Mouse (Mus musculus) CH12.LX (cell line): ENCODE data around the gene Dgkq. TPM values are rescaled to one million over a fixed set of nuclear protein-coding genes. Genes with fewer than 3 reads are reported as not detected.

ENCODE experiments used
- DNase-seq: peaks from one replicate; pipeline ENCODE4 v3.0.0-alpha.2; 2013; ENCODE audit errors: extremely low read depth
- H3K27ac ChIP-seq: 2 replicates; pipeline ENCODE4 v1.5.1; 2012; ENCODE audit warnings: low read depth, mild to moderate bottlenecking, control low read depth, moderate library complexity; ENCODE audit not compliant: insufficient read depth
- H3K27me3 ChIP-seq: replicated peaks from 2 replicates; pipeline ENCODE3; 2012; ENCODE audit warnings: inconsistent platforms
- H3K36me3 ChIP-seq, 2 experiments: replicated peaks in 1 of 2; 2 replicates each; pipeline versions ENCODE3 to v1.6.1; 2012; ENCODE audit warnings: inconsistent platforms in 1 of 2, low read length in 1 of 2, mild to moderate bottlenecking in 1 of 2, mixed read lengths in 1 of 2, moderate library complexity in 1 of 2; ENCODE audit not compliant: control insufficient read depth in 1 of 2, insufficient read depth in 1 of 2
- H3K4me1 ChIP-seq, 2 experiments: 2 replicates each; pipeline ENCODE4 v1.6.1; 2012; ENCODE audit warnings: inconsistent platforms in 1 of 2, moderate library complexity in 1 of 2; ENCODE audit not compliant: insufficient read depth in 2 of 2, control insufficient read depth in 1 of 2
- H3K4me2 ChIP-seq: 2 replicates; pipeline ENCODE4 v1.6.1; 2012; ENCODE audit warnings: low read depth, mild to moderate bottlenecking, control low read depth; ENCODE audit not compliant: poor library complexity, insufficient read depth, severe bottlenecking
- H3K4me3 ChIP-seq, 3 experiments: fragments of 150-350 bp in 1 of 3; sonication (generic) in 1 of 3; replicated peaks in 1 of 3; 2 replicates each; pipeline versions ENCODE3 to v1.5.1; 2011 to 2012; ENCODE audit warnings: low read depth in 2 of 3, low read length in 2 of 3, mild to moderate bottlenecking in 2 of 3, moderate library complexity in 2 of 3, control low read depth in 1 of 3, improper control_type of control experiment in 1 of 3, inconsistent platforms in 1 of 3, mixed read lengths in 1 of 3; ENCODE audit not compliant: poor library complexity in 1 of 3
- H3K79me2 ChIP-seq: replicated peaks from 2 replicates; pipeline ENCODE4 v1.6.1; 2012; ENCODE audit warnings: mild to moderate bottlenecking, moderate library complexity; ENCODE audit not compliant: control insufficient read depth, poor library complexity, insufficient read depth, severe bottlenecking; ENCODE audit errors: extremely low read depth
- H3K9ac ChIP-seq: 2 replicates; pipeline ENCODE4 v1.6.1; 2012; ENCODE audit warnings: low read depth, mild to moderate bottlenecking, control low read depth, moderate library complexity; ENCODE audit not compliant: insufficient read depth
- H3K9me3 ChIP-seq: replicated peaks from 2 replicates; pipeline ENCODE3; 2012; ENCODE audit warnings: low read length, inconsistent platforms, mixed read lengths
- CHD1 ChIP-seq: IDR thresholded peaks from 2 replicates; pipeline ENCODE4 v1.6.1; 2012; ENCODE audit warnings: low read depth, low read length, improper control_type of control experiment, inconsistent platforms
- CHD2 ChIP-seq: IDR thresholded peaks from 2 replicates; pipeline ENCODE4 v1.6.1; 2011; ENCODE audit warnings: low read length, improper control_type of control experiment
- E2F4 ChIP-seq: IDR thresholded peaks from 2 replicates; pipeline ENCODE4 v1.6.1; 2011; ENCODE audit warnings: low read depth, low read length, improper control_type of control experiment; ENCODE audit not compliant: insufficient replicate concordance
- ELF1 ChIP-seq: IDR thresholded peaks from 2 replicates; pipeline ENCODE4 v1.6.1; 2014; ENCODE audit warnings: low read depth, mild to moderate bottlenecking, inconsistent platforms, low read length, improper control_type of control experiment
- EP300 ChIP-seq: IDR thresholded peaks from 2 replicates; pipeline ENCODE4 v1.6.1; 2011; ENCODE audit warnings: low read length, improper control_type of control experiment
- JUN ChIP-seq: IDR thresholded peaks from 2 replicates; pipeline ENCODE4 v1.6.1; 2011; ENCODE audit warnings: low read depth, mild to moderate bottlenecking, low read length, improper control_type of control experiment, moderate library complexity; ENCODE audit not compliant: insufficient read depth
- KAT2A ChIP-seq: IDR thresholded peaks from 2 replicates; pipeline ENCODE4 v1.6.1; 2012; ENCODE audit warnings: low read length, improper control_type of control experiment, inconsistent platforms; ENCODE audit not compliant: insufficient replicate concordance
- MAFK ChIP-seq: IDR thresholded peaks from 2 replicates; pipeline ENCODE4 v1.6.1; 2011; ENCODE audit warnings: low read length, improper control_type of control experiment; ENCODE audit not compliant: insufficient replicate concordance
- MAX ChIP-seq: IDR thresholded peaks from 2 replicates; pipeline ENCODE4 v1.6.1; 2011; ENCODE audit warnings: low read length, improper control_type of control experiment
- MEF2A ChIP-seq: IDR thresholded peaks from 2 replicates; pipeline ENCODE4 v1.6.1; 2014; ENCODE audit warnings: low read depth, mild to moderate bottlenecking, inconsistent platforms, low read length, improper control_type of control experiment, borderline replicate concordance
- MXI1 ChIP-seq: IDR thresholded peaks from 2 replicates; pipeline ENCODE4 v1.6.1; 2011; ENCODE audit warnings: mild to moderate bottlenecking, low read depth, low read length, improper control_type of control experiment
- MYC ChIP-seq: IDR thresholded peaks from 2 replicates; pipeline ENCODE4 v1.6.1; 2011; ENCODE audit warnings: low read depth, mild to moderate bottlenecking, improper control_type of control experiment, low read length
- NELFE ChIP-seq: IDR thresholded peaks from 2 replicates; pipeline ENCODE4 v1.6.1; 2011; ENCODE audit warnings: low read depth, low read length, improper control_type of control experiment
- NRF1 ChIP-seq: IDR thresholded peaks from 2 replicates; pipeline ENCODE4 v1.6.1; 2014; ENCODE audit warnings: low read depth, mild to moderate bottlenecking, inconsistent platforms, low read length, improper control_type of control experiment, moderate library complexity
- PAX5 ChIP-seq: IDR thresholded peaks from 2 replicates; pipeline ENCODE4 v1.6.1; 2012; ENCODE audit warnings: low read length, inconsistent platforms, mixed read lengths
- POLR2AphosphoS2 ChIP-seq: IDR thresholded peaks from 2 replicates; pipeline ENCODE4 v1.6.1; 2011; ENCODE audit warnings: low read depth, low read length, improper control_type of control experiment
- RAD21 ChIP-seq: IDR thresholded peaks from 2 replicates; pipeline ENCODE4 v1.6.1; 2011; ENCODE audit warnings: low read depth, mild to moderate bottlenecking, low read length, improper control_type of control experiment, moderate library complexity
- RCOR1 ChIP-seq: conservative IDR thresholded peaks from 2 replicates; pipeline ENCODE4 v1.6.1; 2012; ENCODE audit warnings: low read depth, mild to moderate bottlenecking, inconsistent platforms, low read length, improper control_type of control experiment
- SIN3A ChIP-seq: IDR thresholded peaks from 2 replicates; pipeline ENCODE4 v1.6.1; 2012; ENCODE audit warnings: low read length, improper control_type of control experiment, inconsistent platforms
- SMC3 ChIP-seq: IDR thresholded peaks from 2 replicates; pipeline ENCODE4 v1.6.1; 2011; ENCODE audit warnings: low read depth, low read length, improper control_type of control experiment
- TBP ChIP-seq: conservative IDR thresholded peaks from 2 replicates; pipeline ENCODE4 v1.6.1; 2011; ENCODE audit warnings: low read depth, low read length, improper control_type of control experiment
- TCF12 ChIP-seq: IDR thresholded peaks from 2 replicates; pipeline ENCODE4 v1.6.1; 2014; ENCODE audit warnings: low read depth, mild to moderate bottlenecking, inconsistent platforms, low read length, improper control_type of control experiment
- UBTF ChIP-seq: IDR thresholded peaks from 2 replicates; pipeline ENCODE4 v1.6.1; 2012; ENCODE audit warnings: low read depth, mild to moderate bottlenecking, inconsistent platforms, low read length, improper control_type of control experiment, moderate library complexity
- USF1 ChIP-seq: IDR thresholded peaks from 2 replicates; pipeline ENCODE4 v1.6.1; 2014; ENCODE audit warnings: low read depth, mild to moderate bottlenecking, inconsistent platforms, low read length, improper control_type of control experiment
- USF2 ChIP-seq: conservative IDR thresholded peaks from 2 replicates; pipeline ENCODE4 v1.6.1; 2011; ENCODE audit warnings: low read depth, low read length, improper control_type of control experiment
- ZC3H11A ChIP-seq: IDR thresholded peaks from 2 replicates; pipeline ENCODE4 v1.6.1; 2012; ENCODE audit warnings: low read depth, mild to moderate bottlenecking, inconsistent platforms, low read length, improper control_type of control experiment
- ZNF384 ChIP-seq: IDR thresholded peaks from 2 replicates; pipeline ENCODE4 v1.6.1; 2012; ENCODE audit warnings: low read depth, low read length, improper control_type of control experiment, inconsistent platforms
- dilution Hi-C: fragments of 300-500 bp; cut with MboI; formaldehyde crosslinking; loops from 2 replicates; pipeline ENCODE4 v1.14.3; 2020; ENCODE audit warnings: low sequenced_read_pairs; ENCODE audit not compliant: extremely low pct_unique_long_range_greater_than_20kb, extremely low pct_ligation_motif_present
- in situ Hi-C: fragments of 300-500 bp; cut with MboI; formaldehyde crosslinking; loops from 3 replicates; pipeline ENCODE4 v1.14.3; 2019; ENCODE audit warnings: low sequenced_read_pairs, low pct_ligation_motif_present, low pct_unique_long_range_greater_than_20kb, mixed read lengths
- polyA plus RNA-seq: library from polyadenylated mRNA; unstranded; fragments of >175 nt; gene quantifications from 2 replicates; pipeline ENCODE4 v1.2.1, GENCODE M21; 2012; ENCODE audit warnings: low read depth; ENCODE audit not compliant: insufficient read length
- total RNA-seq, 2 experiments: library from RNA; depleted of rRNA; stranded (reverse); fragments of 300-350 nt in 1 of 2; fragments of >200 nt in 1 of 2; gene quantifications; 2 replicates each; pipeline ENCODE4 v1.2.3; 2012 to 2014

Gene Dgkq
- total and polyA plus RNA-seq, 3 experiments, result 3.7 to 8.5 (median 4.4) TPM

DNA sequence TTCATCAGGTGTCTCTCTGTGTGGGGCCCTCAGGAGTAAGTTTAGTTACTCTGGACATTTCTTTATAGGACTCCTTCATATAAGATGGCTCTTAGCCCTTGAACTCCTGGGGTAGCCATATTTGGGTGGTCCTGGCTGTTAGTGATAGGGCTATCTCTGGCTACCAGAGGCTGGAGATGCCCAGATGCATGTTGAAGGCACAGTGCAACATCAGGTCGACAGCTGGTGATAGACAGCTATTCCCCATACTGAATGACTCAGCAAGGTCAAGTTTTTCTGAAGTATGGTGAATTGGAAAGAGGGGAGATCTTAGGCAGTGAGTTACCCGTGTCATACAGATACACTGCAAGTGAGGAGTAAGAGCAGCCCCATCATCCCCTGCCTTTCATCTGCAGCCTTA is 38.3 kb upstream of the Dgkq start:
- Histone ChIP-seq H3K27ac (no peak overlapping the region), H3K4me2 (no peak overlapping the region), H3K4me3 (no peak overlapping the region), H3K27me3 (peaks cover 10% of the 10 kb centered on the region), H3K79me2 (no peaks in the 10 kb centered on the region), H3K9me3 (no peaks in the 10 kb centered on the region), H3K9ac (no peak overlapping the region), H3K4me1 (no peaks in the 10 kb centered on the region), H3K36me3 (no peaks in the 10 kb centered on the region)
- DNase-seq, result no peak
- dilution Hi-C loops (no loop called here), in situ Hi-C loops (no loop called here)
- no peak for TF ChIP-seq MAX
- no peak for TF ChIP-seq NELFE
- TF ChIP-seq SIN3A, result no peak
- no peak for TF ChIP-seq PAX5
- TF ChIP-seq MXI1, result no peak
- no peak for TF ChIP-seq SMC3
- no peak for TF ChIP-seq ZC3H11A
- no peak for TF ChIP-seq CHD1
- TF ChIP-seq MYC, result no peak
- no peak for TF ChIP-seq ELF1
- no peak for TF ChIP-seq TBP
- no peak for TF ChIP-seq NRF1
- TF ChIP-seq EP300, result no peak
- no peak for TF ChIP-seq CHD2
- no peak for TF ChIP-seq RAD21
- no peak for TF ChIP-seq JUN

DNA sequence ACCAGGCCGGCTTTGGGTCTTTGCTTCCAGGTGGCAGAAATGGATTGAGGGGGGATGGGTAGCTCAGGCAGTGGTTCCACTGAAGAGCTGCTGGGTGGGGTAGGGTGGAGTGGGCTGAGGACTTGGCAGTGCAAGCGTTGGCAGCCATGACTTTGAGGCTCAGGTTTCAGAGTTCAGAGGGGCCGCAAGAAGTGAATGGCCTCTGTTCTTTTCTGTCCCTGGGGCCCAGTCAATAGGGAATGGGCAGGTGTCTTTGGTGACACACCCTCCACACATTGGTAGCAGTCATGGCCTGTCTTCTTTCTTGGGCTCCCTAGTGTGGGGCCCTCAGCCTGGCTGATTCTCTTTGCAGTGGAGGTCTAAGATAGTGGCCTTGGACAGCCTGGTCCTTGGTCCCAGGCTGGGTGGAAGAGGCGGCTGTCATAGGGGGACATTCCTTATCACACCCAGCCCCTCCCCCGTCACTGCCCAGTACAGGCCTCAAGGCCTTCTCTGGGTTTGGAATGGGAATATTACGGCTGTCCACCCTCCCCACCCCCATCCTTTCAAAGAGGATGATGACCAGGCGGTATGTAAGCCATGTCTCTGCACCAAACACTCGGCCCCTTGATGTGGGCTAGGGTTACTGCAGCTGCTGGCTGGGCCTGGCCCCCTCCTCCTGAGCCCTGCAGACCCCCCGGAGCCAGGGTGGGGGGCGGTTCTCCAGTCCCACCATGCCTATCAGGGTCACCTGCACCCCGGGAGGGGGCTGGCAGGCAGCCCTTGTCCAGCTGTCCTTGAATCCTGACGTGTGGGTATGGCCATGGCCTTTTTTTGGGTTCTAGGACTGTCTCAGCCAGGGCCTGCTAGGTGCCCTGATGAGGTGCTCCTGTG is 34.5 kb upstream of the Dgkq start:
- in situ Hi-C loops, result no loop called here
- H3K9ac ChIP-seq, result no peak overlapping the region
- H3K9me3 ChIP-seq, result no peaks in the 10 kb centered on the region
- no peak overlapping the region for H3K4me2 ChIP-seq
- no peak overlapping the region for H3K27ac ChIP-seq
- H3K4me1 ChIP-seq, result no peaks in the 10 kb centered on the region
- no peaks in the 10 kb centered on the region for H3K36me3 ChIP-seq
- dilution Hi-C loops, result no loop called here
- H3K4me3 ChIP-seq, result no peak overlapping the region
- H3K79me2 ChIP-seq, result no peaks in the 10 kb centered on the region
- H3K27me3 ChIP-seq, result peaks cover 32% of the 10 kb centered on the region
- TF ChIP-seq E2F4 (no peak), USF1 (no peak), ZC3H11A (no peak), EP300 (no peak), CHD1 (no peak), SMC3 (no peak), MEF2A (no peak), TBP (no peak), RCOR1 (no peak), UBTF (no peak), MAFK (no peak), USF2 (no peak), KAT2A (no peak), POLR2AphosphoS2 (no peak), ZNF384 (no peak), NRF1 (no peak), TCF12 (no peak)
- TF ChIP-seq, all 38 proteins: peak for 0
- no peak for DNase-seq
